Mouse (Mus musculus) adrenal gland (tissue): ENCODE data around the gene Aldh2.
"Not testable (repeated sequence)": the region's sequence is repeated elsewhere in the genome, so short reads cannot be mapped to it uniquely, and the experiment has no call there.

Experiments
- intact Hi-C: fragments of 180-260 bp; cut with DNase I; formaldehyde crosslinking; loops from one replicate; pipeline ENCODE4 v1.15.1; 2025
- long read RNA-seq, 2 experiments: library from polyadenylated mRNA; unstranded; transcript quantifications; one replicate each; pipeline ENCODE4 v2.0.0; 2020; ENCODE audit warnings: borderline replicate concordance in 1 of 2; ENCODE audit not compliant: insufficient replicate concordance in 1 of 2

Aldh2 gene
- long read RNA-seq, experiment 1, transcript Aldh2-201 (13 exons, 3,867 nt): major isoform, 465 of 527 reads
- long read RNA-seq, experiment 1, partial matches to known transcripts: 39 of 527 reads
- long read RNA-seq, experiment 1, other reads (novel, unspliced or antisense): 22 of 527 reads
- long read RNA-seq, experiment 2, transcript Aldh2-201 (13 exons, 3,867 nt): major isoform, 157 of 186 reads
- long read RNA-seq, experiment 2, partial matches to known transcripts: 23 of 186 reads
- long read RNA-seq, experiment 2, other reads (novel, unspliced or antisense): 5 of 186 reads

- intact Hi-C loops: no loop called here
These were observed at the start of gene Aldh2 for GRCm38 (mm10) chr5:121593451-121594401. Gene Aldh2, minus strand, starts transcription at chr5:121593824.

- intact Hi-C loops: no loop called here
These were observed 46.0 kb upstream of the Aldh2 start for GRCm38 (mm10) chr5:121639601-121640000.

GRCm38 (mm10) chr5:121637296-121637695 lies 43.7 kb upstream of the Aldh2 start:
- intact Hi-C loops: no loop called here

- intact Hi-C loops: no loop called here
These were observed 41.0 kb upstream of the Aldh2 start for GRCm38 (mm10) chr5:121634668-121635067.

- intact Hi-C loops: no loop called here
These were observed 39.2 kb upstream of the Aldh2 start for GRCm38 (mm10) chr5:121632804-121633203.

- intact Hi-C loops: not testable (repeated sequence)
These were observed 37.6 kb upstream of the Aldh2 start for GRCm38 (mm10) chr5:121631106-121631647.

- intact Hi-C loops: no loop called here
These were observed 34.2 kb upstream of the Aldh2 start for GRCm38 (mm10) chr5:121627871-121628270.

GRCm38 (mm10) chr5:121623241-121623640 lies 29.6 kb upstream of the Aldh2 start:
- intact Hi-C loops: no loop called here

GRCm38 (mm10) chr5:121621102-121621501 lies 27.5 kb upstream of the Aldh2 start:
- intact Hi-C loops: no loop called here

- intact Hi-C loops: no loop called here
These were observed 25.2 kb upstream of the Aldh2 start, which contains the start of gene Acad12 for GRCm38 (mm10) chr5:121618592-121619513. Gene Acad12, minus strand, starts transcription at chr5:121618938.

GRCm38 (mm10) chr5:121614921-121615320 lies 21.3 kb upstream of the Aldh2 start:
- intact Hi-C loops: not testable (repeated sequence)

GRCm38 (mm10) chr5:121612036-121612435 lies 18.4 kb upstream of the Aldh2 start:
- intact Hi-C loops: no loop called here

GRCm38 (mm10) chr5:121609556-121610135 lies 16.0 kb upstream of the Aldh2 start:
- intact Hi-C loops: not testable (repeated sequence)

- intact Hi-C loops: no loop called here
These were observed 12.5 kb upstream of the Aldh2 start for GRCm38 (mm10) chr5:121606151-121606550.

GRCm38 (mm10) chr5:121603815-121604214 lies 10.2 kb upstream of the Aldh2 start:
- intact Hi-C loops: loop anchor here (5.0 kb wide), 1 partner anchor 57 kb away; the partner anchor contains the start of genes Adam1a, Gm42878 and Mapkapk5

GRCm38 (mm10) chr5:121601547-121602299 lies 8.1 kb upstream of the Aldh2 start:
- intact Hi-C loops: loop anchor here (1.0 to 5.0 kb wide), 2 partner anchors 37 to 54 kb away; partner anchors contain the start of genes Adam1a, Gm42878 and Mapkapk5

- intact Hi-C loops: no loop called here
These were observed 5.4 kb upstream of the Aldh2 start for GRCm38 (mm10) chr5:121598871-121599610.

- intact Hi-C loops: no loop called here
These were observed 4.4 kb upstream of the Aldh2 start for GRCm38 (mm10) chr5:121597991-121598537.
